Mouse (Mus musculus) stomach, postnatal 0 days (tissue): Measurements from ENCODE around the gene E130114P18Rik. TPM values are rescaled to one million over a fixed set of nuclear protein-coding genes. Genes with fewer than 3 reads are reported as not detected.

Source experiments
- ATAC-seq: fragments of 200-750 bp; cut with Nextera tagmentation; 2 replicates; pipeline ENCODE4 v1.8.0; 2017; ENCODE audit not compliant: low FRiP score, low TSS enrichment
- DNase-seq: peaks from one replicate; pipeline ENCODE4 v3.0.0-alpha.2; 2016; ENCODE audit warnings: low spot score
- H3K27ac ChIP-seq: fragments of 300-500 bp; sonication (generic); replicated peaks from 2 replicates; pipeline ENCODE4 v1.5.1; 2014; ENCODE audit warnings: mild to moderate bottlenecking, control low read depth
- H3K27me3 ChIP-seq: fragments of 300-500 bp; sonication (generic); 2 replicates; pipeline ENCODE4 v1.6.1; 2014; ENCODE audit warnings: low read length; ENCODE audit not compliant: control insufficient read depth, insufficient read depth
- H3K36me3 ChIP-seq: fragments of 300-500 bp; sonication (generic); 2 replicates; pipeline ENCODE4 v1.6.1; 2014; ENCODE audit warnings: low read length, mixed read lengths; ENCODE audit not compliant: control insufficient read depth, insufficient read depth
- H3K4me1 ChIP-seq: fragments of 300-500 bp; sonication (generic); replicated peaks from 2 replicates; pipeline ENCODE4 v1.6.1; 2014; ENCODE audit warnings: antibody characterized with exemption; ENCODE audit not compliant: control insufficient read depth, insufficient read depth
- H3K4me2 ChIP-seq: fragments of 300-500 bp; sonication (generic); replicated peaks from 2 replicates; pipeline ENCODE4 v1.6.1; 2014; ENCODE audit warnings: low read depth, mild to moderate bottlenecking, control low read depth, moderate library complexity
- H3K4me3 ChIP-seq: fragments of 300-500 bp; sonication (generic); 2 replicates; pipeline ENCODE4 v1.5.1; 2014; ENCODE audit warnings: low read depth, low read length, control low read depth
- H3K9ac ChIP-seq: fragments of 300-500 bp; sonication (generic); 2 replicates; pipeline ENCODE4 v1.6.1; 2014; ENCODE audit warnings: mild to moderate bottlenecking, low read length, control low read depth, mixed read lengths
- H3K9me3 ChIP-seq: fragments of 300-500 bp; sonication (generic); 2 replicates; pipeline ENCODE4 v1.6.1; 2016; ENCODE audit warnings: low read length; ENCODE audit not compliant: control insufficient read depth
- CTCF ChIP-seq: IDR thresholded peaks from 2 replicates; pipeline ENCODE4 v1.5.1; 2016; ENCODE audit warnings: antibody characterized with exemption, low read depth, mild to moderate bottlenecking, moderate library complexity
- EP300 ChIP-seq: optimal IDR thresholded peaks from 2 replicates; pipeline ENCODE3; 2016; ENCODE audit warnings: antibody characterized with exemption
- WGBS: fragments of 180-500 bp; shearing (Covaris S2); extraction: QIAGEN DNeasy Blood & Tissue Kit; methylation state at CpG from one replicate; pipeline ENCODE4 v1.1.7; 2014; 5-methylcytosine and 5-hydroxymethylcytosine counted together
- polyA plus RNA-seq: library from polyadenylated mRNA; unstranded; fragments of >200 nt; fragmentation: Nextera tagmentation; extraction: Ambion mirVana; gene quantifications from 2 replicates; pipeline ENCODE4 v1.2.1, GENCODE M21; 2015

The E130114P18Rik gene
- polyA plus RNA-seq, 1 experiment from 2014 or later = 1.2 TPM

DNA sequence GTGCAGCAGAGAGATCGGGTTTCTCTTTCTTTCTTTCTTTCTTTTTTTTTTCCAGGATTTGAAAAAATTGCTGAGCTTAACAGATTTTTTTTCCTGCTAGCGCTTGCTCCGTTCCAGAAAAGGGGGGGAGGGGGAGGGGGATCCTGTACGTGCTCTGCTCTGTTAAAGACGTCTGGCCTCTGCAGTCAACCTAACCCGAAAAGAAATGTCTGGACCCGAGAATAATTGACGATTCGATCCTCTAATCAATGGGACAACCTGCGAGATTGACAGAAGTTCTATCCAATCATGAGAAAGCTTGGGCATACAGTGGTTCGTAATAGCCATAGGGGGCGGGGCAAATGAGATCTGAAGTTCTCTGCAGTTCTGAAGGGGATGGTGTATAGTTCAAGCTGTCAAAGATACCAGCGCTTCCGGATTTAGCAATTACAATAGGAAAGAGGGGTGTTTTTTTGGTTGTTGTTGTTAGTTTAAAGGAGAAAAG lies 4.7 kb downstream of the E130114P18Rik start:
- Histone ChIP-seq H3K4me1 (0 out of 2 replicates have a peak, but pooled peaks cover 4% of the 10 kb centered on the region), H3K4me3 (peak overlapping the region; percentile 46), H3K9me3 (no peaks in the 10 kb centered on the region), H3K9ac (no peak overlapping the region), H3K4me2 (peak overlapping the region; percentile 52), H3K27me3 (no peaks in the 10 kb centered on the region), H3K27ac (peak overlapping the region; percentile 95), H3K36me3 (no peaks in the 10 kb centered on the region)
- WGBS = under 1% methylated on average over 14 of the region's 14 CpGs
- TF ChIP-seq CTCF = no peak
- no peak for TF ChIP-seq EP300
- peak; percentile 83 for DNase-seq
- ATAC-seq = peak; percentile 77

DNA sequence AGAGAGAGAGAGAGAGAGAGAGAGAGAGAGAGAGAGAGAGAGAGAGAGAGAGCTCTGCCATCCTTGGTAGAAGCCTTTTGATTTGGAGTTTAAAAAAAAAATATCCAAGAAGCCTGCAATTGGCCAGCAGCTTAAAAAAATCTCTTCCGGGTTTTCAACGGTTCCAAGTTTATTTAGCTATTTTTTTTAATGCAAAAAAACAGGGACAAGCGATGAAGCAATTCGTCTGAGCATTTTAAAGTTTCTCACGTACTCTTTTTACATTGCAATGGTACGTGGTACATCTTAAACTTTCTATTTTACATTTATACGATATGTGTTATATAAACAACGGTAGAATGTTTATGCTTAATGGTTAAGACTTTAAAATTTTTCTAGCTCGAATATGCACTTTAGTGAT lies 5.2 kb downstream of the E130114P18Rik start, which contains the start of gene Nfia:
Nfia (plus strand) TSS at position 94 of the 400 bp plus-strand sequence.
- Histone ChIP-seq H3K4me3 (peak within 1 kb of the TSS; percentile 46), H3K36me3 (no peaks in the 10 kb centered on the region), H3K9me3 (no peaks in the 10 kb centered on the region), H3K9ac (peak within 1 kb of the TSS; percentile 59), H3K27ac (peak within 1 kb of the TSS; percentile 95), H3K4me1 (0 out of 2 replicates have a peak, but pooled peaks cover 4% of the 10 kb centered on the region), H3K27me3 (no peaks in the 10 kb centered on the region), H3K4me2 (peak within 1 kb of the TSS; percentile 52)
- no peak for ATAC-seq
- WGBS = under 1% methylated on average over 9 of the region's 9 CpGs
- TF ChIP-seq CTCF = no peak
- no peak for TF ChIP-seq EP300
- no peak for DNase-seq

- Histone ChIP-seq H3K4me2 (peak overlapping the region; percentile 52), H3K9me3 (no peaks in the 10 kb centered on the region), H3K36me3 (no peaks in the 10 kb centered on the region), H3K4me1 (0 out of 2 replicates have a peak, but pooled peaks cover 4% of the 10 kb centered on the region), H3K9ac (peak overlapping the region; percentile 59), H3K4me3 (peak overlapping the region; percentile 46), H3K27me3 (no peaks in the 10 kb centered on the region), H3K27ac (peak overlapping the region; percentile 95)
- no peak for TF ChIP-seq CTCF
- TF ChIP-seq EP300 = no peak
- peak; percentile 99 for DNase-seq
- ATAC-seq = peak; percentile 98
- 0% methylated on average over 25 of the region's 25 CpGs for WGBS
These were observed 5.8 kb downstream of the E130114P18Rik start for GRCm38 (mm10) chr4:97772084-97772484.

GRCm38 (mm10) chr4:97771426-97771825 lies 6.5 kb downstream of the E130114P18Rik start:
- H3K9ac ChIP-seq = 0 out of 2 replicates have a peak overlapping the region, but pooled peaks have one; percentile 59
- ATAC-seq (no peak), DNase-seq (no peak)
- H3K27ac ChIP-seq = peak overlapping the region; percentile 95
- peak overlapping the region; percentile 52 for H3K4me2 ChIP-seq
- H3K4me1 ChIP-seq = 0 out of 2 replicates have a peak, but pooled peaks cover 4% of the 10 kb centered on the region
- WGBS = 11% methylated on average over 5 of the region's 5 CpGs
- H3K4me3 ChIP-seq = peak overlapping the region; percentile 46
- no peaks in the 10 kb centered on the region for H3K36me3 ChIP-seq
- TF ChIP-seq CTCF (no peak), EP300 (no peak)
- no peaks in the 10 kb centered on the region for H3K27me3 ChIP-seq
- no peaks in the 10 kb centered on the region for H3K9me3 ChIP-seq

- TF ChIP-seq CTCF (no peak), EP300 (no peak)
- DNase-seq = no peak
- H3K27ac ChIP-seq = no peak overlapping the region
- ATAC-seq = no peak
- H3K9me3 ChIP-seq = no peaks in the 10 kb centered on the region
- no peak overlapping the region for H3K4me3 ChIP-seq
- no CpG with 5 or more reads among the region's 1 CpGs for WGBS
- H3K4me2 ChIP-seq = no peak overlapping the region
- H3K27me3 ChIP-seq = no peaks in the 10 kb centered on the region
- H3K4me1 ChIP-seq = 0 out of 2 replicates have a peak, but pooled peaks cover 4% of the 10 kb centered on the region
- no peaks in the 10 kb centered on the region for H3K36me3 ChIP-seq
- H3K9ac ChIP-seq = no peak overlapping the region
These were observed 8.0 kb downstream of the E130114P18Rik start for GRCm38 (mm10) chr4:97769861-97770260.

GRCm38 (mm10) chr4:97767516-97767915 lies 10.4 kb downstream of the E130114P18Rik start:
- no peak overlapping the region for H3K4me3 ChIP-seq
- H3K27me3 ChIP-seq = no peaks in the 10 kb centered on the region
- no peak overlapping the region for H3K4me2 ChIP-seq
- H3K9me3 ChIP-seq = no peaks in the 10 kb centered on the region
- H3K4me1 ChIP-seq = no peaks in the 10 kb centered on the region
- no peak for ATAC-seq
- H3K9ac ChIP-seq = no peak overlapping the region
- no peaks in the 10 kb centered on the region for H3K36me3 ChIP-seq
- no peak overlapping the region for H3K27ac ChIP-seq
- TF ChIP-seq EP300 (no peak), CTCF (no peak)
- WGBS = 85% methylated on average over 5 of the region's 5 CpGs
- DNase-seq = no peak
